Mouse (Mus musculus) limb, embryonic 12.5 days (tissue): ENCODE measurements around the gene Tesk2. TPM values are rescaled to one million over a fixed set of nuclear protein-coding genes. Genes with fewer than 3 reads are reported as not detected.
"Not testable (repeated sequence)": the region's sequence is repeated elsewhere in the genome, so short reads cannot be mapped to it uniquely, and the experiment has no call there.

Experiments used
- ATAC-seq: fragments of 200-750 bp; cut with Nextera tagmentation; 2 replicates; pipeline ENCODE4 v1.8.0; 2017; ENCODE audit warnings: low read depth, moderate TSS enrichment; ENCODE audit not compliant: insufficient number of reproducible peaks, insufficient read depth, low FRiP score, low TSS enrichment
- H3K27ac ChIP-seq: fragments of 300-500 bp; sonication (generic); 2 replicates; pipeline ENCODE4 v1.5.1; 2016; ENCODE audit warnings: mild to moderate bottlenecking, moderate library complexity
- H3K27me3 ChIP-seq: fragments of 300-500 bp; sonication (generic); 2 replicates; pipeline ENCODE4 v1.6.1; 2016; ENCODE audit warnings: mild to moderate bottlenecking, moderate library complexity
- H3K36me3 ChIP-seq: fragments of 300-500 bp; sonication (generic); 2 replicates; pipeline ENCODE4 v1.6.1; 2016; ENCODE audit warnings: mild to moderate bottlenecking, moderate library complexity
- H3K4me1 ChIP-seq: fragments of 300-500 bp; sonication (generic); replicated peaks from 2 replicates; pipeline ENCODE4 v1.6.1; 2016
- H3K4me2 ChIP-seq: fragments of 300-500 bp; sonication (generic); 2 replicates; pipeline ENCODE4 v1.6.1; 2016; ENCODE audit warnings: mild to moderate bottlenecking, moderate library complexity
- H3K4me3 ChIP-seq: fragments of 300-500 bp; sonication (generic); replicated peaks from 2 replicates; pipeline ENCODE4 v1.5.1; 2016; ENCODE audit warnings: mild to moderate bottlenecking
- H3K9ac ChIP-seq: fragments of 300-500 bp; sonication (generic); replicated peaks from 2 replicates; pipeline ENCODE4 v1.6.1; 2016; ENCODE audit warnings: mild to moderate bottlenecking, moderate library complexity
- H3K9me3 ChIP-seq: fragments of 300-500 bp; sonication (generic); 2 replicates; pipeline ENCODE4 v1.6.1; 2016; ENCODE audit warnings: mild to moderate bottlenecking, moderate library complexity
- WGBS: fragments of 180-500 bp; shearing (Covaris S2); methylation state at CpG from one replicate; pipeline ENCODE4 v1.1.7; 2016; 5-methylcytosine and 5-hydroxymethylcytosine counted together
- polyA plus RNA-seq: library from polyadenylated mRNA; unstranded; fragments of >200 nt; fragmentation: Nextera tagmentation; extraction: Ambion mirVana; gene quantifications from 2 replicates; pipeline ENCODE4 v1.2.1, GENCODE M21; 2016

Gene Tesk2
- polyA plus RNA-seq = 13.2 and 13.5 TPM in 2 replicates

DNA sequence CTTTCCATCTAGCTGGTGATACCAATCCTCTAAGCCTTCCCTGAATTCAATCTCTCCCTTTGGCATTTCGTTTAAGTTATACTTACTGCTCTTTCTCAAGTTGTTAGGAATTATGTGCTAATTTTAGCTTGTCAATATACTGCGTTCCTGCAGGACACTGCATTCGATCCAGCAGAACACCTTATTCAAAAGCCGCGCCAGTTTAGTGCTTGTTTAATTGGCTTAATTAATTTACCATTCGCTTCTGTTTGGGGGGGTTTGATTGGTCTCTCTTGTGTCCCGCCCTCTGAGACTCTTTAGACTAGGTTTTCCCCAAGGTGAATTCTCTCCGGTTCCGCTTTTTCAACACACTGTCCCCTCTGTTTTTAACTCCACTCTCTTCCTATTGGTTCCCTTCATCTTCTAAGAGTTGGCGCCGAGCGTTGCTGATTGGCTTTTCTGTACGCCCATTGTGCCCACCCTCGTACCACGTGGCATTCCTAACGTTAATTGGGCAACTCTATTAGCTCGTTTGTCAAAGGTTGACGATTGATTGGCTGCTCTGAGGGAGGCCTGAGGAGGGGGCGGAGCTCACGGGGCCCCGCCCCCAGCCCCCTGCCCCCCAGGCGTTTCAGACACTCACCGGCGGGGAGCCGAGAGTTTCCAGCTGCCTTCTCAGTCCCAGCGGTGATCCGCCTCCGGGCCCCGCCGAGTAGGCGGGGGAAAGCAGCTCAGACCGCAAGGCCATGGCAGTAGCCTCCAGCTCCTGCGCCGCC lies at the start of gene Tesk2:
TSS of gene Tesk2 (plus strand) at position 606 of the 755 bp plus-strand sequence.
- 0 out of 2 replicates have a peak, but pooled peaks cover 4% of the 10 kb centered on the region for H3K4me1 ChIP-seq
- peak within 1 kb of the TSS; percentile 82 for H3K4me3 ChIP-seq
- peak within 1 kb of the TSS; percentile 73 for H3K4me2 ChIP-seq
- peaks cover 6% of the 10 kb centered on the region for H3K36me3 ChIP-seq
- peak within 1 kb of the TSS; percentile 85 for H3K27ac ChIP-seq
- H3K9ac ChIP-seq = peak within 1 kb of the TSS; percentile 75
- under 1% methylated on average over 34 of the region's 34 CpGs for WGBS
- H3K9me3 ChIP-seq = no peaks in the 10 kb centered on the region
- peak; percentile 91 for ATAC-seq
- H3K27me3 ChIP-seq = no peaks in the 10 kb centered on the region

DNA sequence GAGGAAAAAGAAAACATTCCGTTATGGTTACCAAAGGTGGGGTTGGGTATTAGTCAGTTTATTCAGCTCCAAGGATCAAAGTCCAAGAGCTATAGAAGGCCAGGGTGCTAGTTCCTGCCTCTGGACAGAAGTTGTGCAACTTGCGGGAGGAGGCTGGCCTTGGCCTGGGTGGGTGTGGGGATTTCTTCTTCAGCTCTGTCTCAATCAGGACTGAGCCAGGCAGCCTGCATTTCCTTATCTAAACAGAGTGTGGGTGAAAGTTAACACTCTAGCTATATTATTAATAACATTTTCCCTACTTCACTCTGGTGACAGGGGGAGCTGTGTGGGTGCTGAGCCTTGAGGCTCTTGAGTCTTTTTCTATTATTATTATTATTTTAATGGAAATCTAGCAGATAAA lies 48.0 kb upstream of the Tesk2 start:
- no peak overlapping the region for H3K4me2 ChIP-seq
- no peak overlapping the region for H3K27ac ChIP-seq
- H3K9me3 ChIP-seq = no peaks in the 10 kb centered on the region
- no peaks in the 10 kb centered on the region for H3K27me3 ChIP-seq
- 72% methylated on average over 2 of the region's 2 CpGs for whole genome bisulfite sequencing
- H3K36me3 ChIP-seq = no peaks in the 10 kb centered on the region
- no peak overlapping the region for H3K9ac ChIP-seq
- H3K4me3 ChIP-seq = no peak overlapping the region
- no peak for ATAC-seq
- H3K4me1 ChIP-seq = no peaks in the 10 kb centered on the region

DNA sequence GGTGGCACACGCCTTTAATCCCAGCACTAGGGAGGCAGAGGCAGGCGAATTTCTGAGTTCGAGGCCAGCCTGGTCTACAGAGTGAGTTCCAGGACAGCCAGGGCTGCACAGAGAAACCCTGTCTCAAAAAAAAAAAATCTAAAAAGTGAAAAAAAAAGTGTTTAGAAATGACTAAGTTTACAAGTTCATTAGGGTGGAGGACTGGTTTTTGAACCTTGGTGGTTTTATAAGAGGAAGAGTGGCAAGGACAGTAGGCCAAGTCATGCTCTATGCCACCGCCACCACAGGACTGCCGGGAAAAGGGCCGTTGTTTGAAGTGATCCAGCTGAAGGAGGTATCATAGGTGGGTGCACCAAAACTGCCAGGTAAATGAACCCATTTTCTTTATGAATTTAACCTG lies 46.0 kb upstream of the Tesk2 start:
- ATAC-seq, H3K4me3 ChIP-seq, H3K27me3 ChIP-seq, H3K4me2 ChIP-seq, H3K9ac ChIP-seq, H3K27ac ChIP-seq, H3K36me3 ChIP-seq, H3K9me3 ChIP-seq, H3K4me1 ChIP-seq: not testable (repeated sequence)
- WGBS = 86% methylated on average over 6 of the region's 6 CpGs

DNA sequence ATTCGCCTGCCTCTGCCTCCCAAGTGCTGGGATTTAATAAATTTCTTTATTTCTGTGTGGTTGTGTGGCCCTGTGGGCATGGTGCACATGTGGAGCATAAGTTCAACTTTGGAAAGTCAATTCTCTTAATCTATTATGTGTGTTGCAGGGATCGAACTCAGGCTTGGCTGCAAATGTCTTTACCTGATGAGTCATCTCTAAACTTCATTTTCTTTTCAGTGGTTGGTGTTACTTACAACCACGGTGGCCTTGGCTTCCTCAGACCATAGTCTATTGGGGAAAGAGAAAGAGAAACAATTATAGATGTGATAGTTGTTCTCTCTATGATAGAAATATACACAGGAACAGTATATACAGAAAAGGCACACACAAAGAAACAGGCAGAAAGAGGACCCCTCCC lies 44.7 kb upstream of the Tesk2 start:
- WGBS = 80% methylated on average over 3 of the region's 3 CpGs
- H3K4me2 ChIP-seq = no peak overlapping the region
- no peak for ATAC-seq
- H3K36me3 ChIP-seq = no peaks in the 10 kb centered on the region
- H3K9ac ChIP-seq = no peak overlapping the region
- H3K27me3 ChIP-seq = no peaks in the 10 kb centered on the region
- H3K4me3 ChIP-seq = no peak overlapping the region
- H3K9me3 ChIP-seq = no peaks in the 10 kb centered on the region
- H3K27ac ChIP-seq = no peak overlapping the region
- no peaks in the 10 kb centered on the region for H3K4me1 ChIP-seq

DNA sequence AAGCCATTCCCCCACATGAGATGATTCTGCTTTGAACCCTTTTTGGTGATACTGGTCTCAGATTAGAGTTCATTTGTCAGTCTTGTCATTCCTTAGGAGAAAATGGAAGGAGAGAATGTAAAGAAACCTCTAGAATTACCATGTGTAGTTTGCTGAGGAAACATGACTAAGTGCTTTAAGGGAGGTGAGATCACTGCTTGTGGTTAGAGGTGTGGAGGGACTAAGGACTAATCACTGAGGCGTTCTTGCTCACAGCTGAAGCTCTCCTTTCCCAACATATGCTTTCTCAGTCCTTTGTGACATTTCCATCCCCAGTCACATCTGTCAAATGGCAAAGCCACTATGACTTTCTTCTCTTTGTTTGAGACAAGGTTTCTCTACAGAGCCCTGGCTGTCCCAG lies 42.9 kb upstream of the Tesk2 start:
- Histone ChIP-seq H3K4me1 (no peaks in the 10 kb centered on the region), H3K4me3 (no peak overlapping the region), H3K9ac (no peak overlapping the region), H3K27me3 (no peaks in the 10 kb centered on the region), H3K36me3 (no peaks in the 10 kb centered on the region), H3K4me2 (no peak overlapping the region), H3K27ac (no peak overlapping the region), H3K9me3 (no peaks in the 10 kb centered on the region)
- ATAC-seq = no peak
- 68% methylated on average over 1 of the region's 1 CpGs for WGBS

DNA sequence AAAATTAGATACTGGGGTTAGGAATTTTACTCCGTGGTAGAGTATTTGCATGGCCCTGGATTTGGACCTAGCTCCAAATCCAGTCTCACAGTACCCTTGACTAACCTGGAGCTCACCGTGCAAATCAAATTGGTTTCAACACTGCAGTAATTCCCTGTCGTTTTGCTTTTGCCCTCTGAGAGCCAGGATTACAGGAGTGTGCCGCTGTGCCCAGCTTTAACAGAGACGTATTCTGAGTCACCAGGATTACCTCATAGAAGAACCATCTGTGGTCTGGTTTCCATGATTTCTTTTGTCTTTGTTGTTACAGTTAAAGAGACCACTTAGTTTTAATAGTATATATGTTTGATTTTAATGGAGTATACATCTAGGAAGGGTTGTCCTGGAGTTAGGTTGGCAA lies 41.6 kb upstream of the Tesk2 start:
- H3K4me1 ChIP-seq = no peaks in the 10 kb centered on the region
- H3K36me3 ChIP-seq = no peaks in the 10 kb centered on the region
- no peak for ATAC-seq
- H3K27ac ChIP-seq = no peak overlapping the region
- no peaks in the 10 kb centered on the region for H3K9me3 ChIP-seq
- no peaks in the 10 kb centered on the region for H3K27me3 ChIP-seq
- WGBS = 74% methylated on average over 5 of the region's 5 CpGs
- H3K4me2 ChIP-seq = no peak overlapping the region
- no peak overlapping the region for H3K4me3 ChIP-seq
- H3K9ac ChIP-seq = no peak overlapping the region

DNA sequence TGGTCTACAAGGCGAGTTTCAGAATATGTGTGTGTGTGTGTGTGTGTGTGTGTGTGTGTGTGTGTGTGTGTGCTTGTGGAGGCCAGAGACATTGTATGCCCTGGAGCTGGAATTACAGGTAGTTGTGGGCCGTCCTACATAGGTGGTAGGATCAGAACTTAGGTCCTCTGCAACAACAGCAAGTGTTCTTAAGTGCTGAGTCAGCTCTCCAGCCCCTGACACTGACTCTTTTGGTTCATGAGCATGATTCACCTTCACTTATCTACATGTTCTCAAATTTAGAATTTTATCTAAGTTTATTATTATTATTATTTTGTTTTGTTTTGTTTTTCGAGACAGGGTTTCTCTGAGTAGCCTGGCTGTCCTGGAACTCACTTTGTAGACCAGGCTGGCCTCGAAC lies 40.2 kb upstream of the Tesk2 start:
- H3K36me3 ChIP-seq, H3K27me3 ChIP-seq, H3K4me2 ChIP-seq, H3K4me1 ChIP-seq, H3K4me3 ChIP-seq, H3K9me3 ChIP-seq, H3K9ac ChIP-seq, H3K27ac ChIP-seq, ATAC-seq: not testable (repeated sequence)
- 95% methylated on average over 4 of the region's 4 CpGs for WGBS

DNA sequence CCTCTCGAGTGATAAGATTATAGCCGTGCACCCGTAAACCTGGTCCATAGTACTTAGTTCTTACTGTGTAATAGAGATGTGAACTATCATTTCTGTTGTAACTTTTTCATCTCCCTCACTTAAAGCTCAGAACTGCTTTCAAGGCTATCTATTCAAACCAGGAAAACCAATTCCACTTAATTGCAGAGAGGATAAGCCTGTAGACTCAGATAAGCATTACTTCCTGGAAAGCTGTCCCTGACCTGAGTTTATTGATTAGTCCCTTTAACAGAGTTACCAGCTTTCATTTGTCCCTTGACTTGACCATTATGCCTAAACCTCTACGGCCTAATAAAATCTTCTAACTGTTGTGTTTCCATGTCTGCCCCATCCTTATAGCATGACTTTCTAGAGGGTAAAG lies 36.8 kb upstream of the Tesk2 start:
- no peak overlapping the region for H3K4me2 ChIP-seq
- H3K27ac ChIP-seq = no peak overlapping the region
- no peak for ATAC-seq
- H3K4me3 ChIP-seq = no peak overlapping the region
- H3K4me1 ChIP-seq = peaks cover 16% of the 10 kb centered on the region
- 86% methylated on average over 4 of the region's 4 CpGs for WGBS
- no peaks in the 10 kb centered on the region for H3K27me3 ChIP-seq
- no peak overlapping the region for H3K9ac ChIP-seq
- H3K9me3 ChIP-seq = no peaks in the 10 kb centered on the region
- H3K36me3 ChIP-seq = peaks cover 12% of the 10 kb centered on the region

DNA sequence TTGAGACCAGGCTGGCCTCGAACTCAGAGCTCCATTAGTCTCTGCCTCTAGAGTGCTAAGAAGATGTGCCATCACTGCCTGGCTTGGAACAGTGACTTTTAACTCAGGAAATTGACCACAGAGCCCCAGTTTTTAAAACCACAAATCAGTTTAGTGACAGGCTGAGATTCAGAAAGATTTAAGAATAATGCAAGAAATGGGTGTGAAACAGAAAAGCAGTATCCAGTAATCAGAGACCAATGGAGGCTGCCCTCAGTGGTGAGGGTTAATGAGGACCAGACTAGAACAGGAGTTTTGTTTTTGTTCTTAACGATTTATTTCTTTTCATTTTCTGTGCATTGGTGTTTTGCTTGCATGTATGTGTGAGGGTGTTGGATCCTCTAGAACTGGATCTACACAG lies 36.1 kb upstream of the Tesk2 start:
- peaks cover 16% of the 10 kb centered on the region for H3K4me1 ChIP-seq
- H3K27ac ChIP-seq = peak overlapping the region; percentile 96
- H3K27me3 ChIP-seq = no peaks in the 10 kb centered on the region
- H3K9ac ChIP-seq = peak overlapping the region; percentile 82
- peaks cover 19% of the 10 kb centered on the region for H3K36me3 ChIP-seq
- no peaks in the 10 kb centered on the region for H3K9me3 ChIP-seq
- peak overlapping the region; percentile 76 for H3K4me2 ChIP-seq
- no peak for ATAC-seq
- 65% methylated on average over 2 of the region's 2 CpGs for WGBS
- peak overlapping the region; percentile 73 for H3K4me3 ChIP-seq

DNA sequence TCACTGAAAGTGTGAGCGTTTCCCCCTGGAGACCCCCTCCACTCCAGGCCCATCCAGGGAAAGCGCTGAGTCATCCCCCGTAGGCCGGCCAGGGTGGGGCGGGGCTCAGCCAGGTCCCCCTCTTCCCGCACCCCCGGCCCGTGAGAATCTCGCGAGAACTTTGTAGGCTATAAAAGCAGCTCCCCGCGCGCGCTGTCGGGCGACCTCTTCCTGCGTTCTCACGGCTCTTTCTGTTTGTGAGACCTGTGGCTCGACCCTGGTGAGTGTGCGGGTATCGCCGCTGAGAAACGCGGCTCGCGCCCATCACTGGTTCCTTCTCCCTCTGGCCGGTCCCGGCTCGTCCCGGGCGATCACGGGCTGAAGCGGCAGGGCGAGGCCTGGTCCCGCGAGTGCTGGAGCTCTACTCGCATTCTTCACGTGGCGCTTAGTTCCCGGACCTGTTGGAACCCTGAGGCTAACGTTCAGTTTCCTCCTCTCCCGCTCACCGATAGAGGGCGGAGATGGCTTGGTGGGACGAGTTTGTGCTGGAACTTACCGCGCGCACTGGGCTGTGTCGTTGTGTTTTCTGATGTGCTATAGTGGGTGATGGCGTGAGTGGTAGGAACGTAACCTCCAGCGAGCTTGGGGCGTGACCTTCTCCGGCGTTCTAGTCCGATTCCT lies 35.2 kb upstream of the Tesk2 start, which contains the start of gene Prdx1:
TSS of gene Prdx1 (plus strand) at position 143 of the 660 bp plus-strand sequence.
- no peaks in the 10 kb centered on the region for H3K27me3 ChIP-seq
- H3K27ac ChIP-seq = peak within 1 kb of the TSS; percentile 96
- H3K9ac ChIP-seq = peak within 1 kb of the TSS; percentile 82
- peaks cover 16% of the 10 kb centered on the region for H3K4me1 ChIP-seq
- no peaks in the 10 kb centered on the region for H3K9me3 ChIP-seq
- WGBS = under 1% methylated on average over 56 of the region's 56 CpGs
- peak within 1 kb of the TSS; percentile 76 for H3K4me2 ChIP-seq
- H3K4me3 ChIP-seq = peak within 1 kb of the TSS; percentile 73
- peaks cover 27% of the 10 kb centered on the region for H3K36me3 ChIP-seq
- peak; percentile 94 for ATAC-seq

DNA sequence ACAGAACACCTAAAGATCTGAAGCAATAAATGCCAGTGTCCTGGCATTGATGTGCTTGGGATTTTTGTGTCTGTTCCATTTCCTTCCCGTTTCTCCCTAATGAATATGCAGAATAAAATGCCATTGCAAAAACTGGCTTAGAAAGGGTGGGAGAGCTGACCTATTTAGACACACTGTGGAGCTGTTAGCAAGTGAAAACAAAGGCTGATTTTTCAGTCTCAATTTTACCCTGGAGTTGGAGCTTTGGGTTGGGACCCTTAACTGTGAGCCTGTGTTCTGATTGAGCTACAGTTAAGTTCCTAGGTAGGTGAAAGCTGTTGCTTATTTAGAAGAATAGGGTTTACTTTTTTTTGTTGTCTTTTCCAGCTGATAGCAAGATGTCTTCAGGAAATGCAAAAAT lies 33.7 kb upstream of the Tesk2 start:
- Histone ChIP-seq H3K27me3 (no peaks in the 10 kb centered on the region), H3K36me3 (peaks cover 41% of the 10 kb centered on the region), H3K27ac (no peak overlapping the region), H3K4me2 (peak overlapping the region; percentile 76), H3K9ac (peak overlapping the region; percentile 82), H3K4me3 (peak overlapping the region; percentile 73), H3K4me1 (peaks cover 16% of the 10 kb centered on the region), H3K9me3 (no peaks in the 10 kb centered on the region)
- ATAC-seq = no peak
- WGBS = 41% methylated on average over 1 of the region's 1 CpGs
